Mouse (Mus musculus) intestine, embryonic 14.5 days (tissue): ENCODE data around the gene Itih5. TPM values are rescaled to one million over a fixed set of nuclear protein-coding genes. Genes with fewer than 3 reads are reported as not detected.

ENCODE experiments used
- ATAC-seq: fragments of 200-750 bp; cut with Nextera tagmentation; replicated peaks from 2 replicates; pipeline ENCODE4 v1.8.0; 2017; ENCODE audit warnings: low read depth, moderate number of reproducible peaks, moderate TSS enrichment, moderate library complexity; ENCODE audit not compliant: low FRiP score, low TSS enrichment
- DNase-seq: peaks from one replicate; pipeline ENCODE4 v3.0.0-alpha.2; 2018; ENCODE audit warnings: low spot score
- H3K27ac ChIP-seq: fragments of 300-500 bp; sonication (generic); 2 replicates; pipeline ENCODE4 v1.5.1; 2014; ENCODE audit warnings: low read depth, mild to moderate bottlenecking, control low read depth
- H3K27me3 ChIP-seq: fragments of 300-500 bp; sonication (generic); replicated peaks from 2 replicates; pipeline ENCODE4 v1.6.1; 2014; ENCODE audit warnings: low read length, control low read depth; ENCODE audit not compliant: control insufficient read depth, insufficient read depth
- H3K36me3 ChIP-seq: fragments of 300-500 bp; sonication (generic); 2 replicates; pipeline ENCODE4 v1.6.1; 2014; ENCODE audit warnings: low read length, control low read depth; ENCODE audit not compliant: control insufficient read depth, insufficient read depth
- H3K4me1 ChIP-seq: fragments of 300-500 bp; sonication (generic); replicated peaks from 2 replicates; pipeline ENCODE4 v1.6.1; 2014; ENCODE audit warnings: low read length, control low read depth, mixed read lengths; ENCODE audit not compliant: control insufficient read depth, insufficient read depth
- H3K4me2 ChIP-seq: fragments of 300-500 bp; sonication (generic); 2 replicates; pipeline ENCODE4 v1.6.1; 2014; ENCODE audit warnings: low read length
- H3K4me3 ChIP-seq: fragments of 300-500 bp; sonication (generic); 2 replicates; pipeline ENCODE4 v1.5.1; 2014; ENCODE audit warnings: low read depth, low read length, control low read depth, mixed read lengths
- H3K9ac ChIP-seq: fragments of 300-500 bp; sonication (generic); 2 replicates; pipeline ENCODE4 v1.6.1; 2014; ENCODE audit warnings: mild to moderate bottlenecking, low read length
- H3K9me3 ChIP-seq: fragments of 300-500 bp; sonication (generic); 2 replicates; pipeline ENCODE4 v1.6.1; 2016; ENCODE audit warnings: low read length, control low read depth; ENCODE audit not compliant: control insufficient read depth
- WGBS: fragments of 180-500 bp; shearing (Covaris S2); extraction: QIAGEN DNeasy Blood & Tissue Kit; methylation state at CpG from one replicate; pipeline ENCODE4 v1.1.7; 2014; 5-methylcytosine and 5-hydroxymethylcytosine counted together
- polyA plus RNA-seq: library from polyadenylated mRNA; unstranded; fragments of >200 nt; fragmentation: Nextera tagmentation; extraction: Ambion mirVana; gene quantifications from 2 replicates; pipeline ENCODE4 v1.2.1, GENCODE M21; 2014

Itih5 gene
- polyA plus RNA-seq, 1 experiment from 2014 or later = 12.1 TPM

DNA sequence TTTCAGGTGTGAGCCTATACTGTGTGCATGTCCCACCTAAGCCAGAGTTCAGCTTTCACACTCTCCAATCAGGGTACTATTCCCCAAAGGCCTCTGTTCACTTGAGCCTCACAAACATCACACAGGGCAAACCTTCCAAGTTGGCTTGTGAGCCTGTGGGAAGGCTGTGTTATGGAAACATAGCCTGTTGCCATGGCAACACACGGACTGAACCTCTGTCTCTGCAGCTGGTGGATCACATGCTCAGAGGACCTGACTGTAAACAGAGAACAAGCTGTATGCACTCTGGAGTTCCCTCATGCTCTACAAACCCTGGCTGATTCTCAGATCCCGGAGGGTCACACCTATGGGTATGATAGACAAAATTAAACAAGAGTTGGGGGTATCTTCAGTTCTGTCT, 122.8 kb downstream of the Itih5 start:
- Histone ChIP-seq H3K4me3 (no peak overlapping the region), H3K4me1 (no peaks in the 10 kb centered on the region; the same call in 1 of the 2 replicates), H3K27me3 (no peaks in the 10 kb centered on the region), H3K9ac (no peak overlapping the region), H3K27ac (peak overlapping the region; percentile 51; the same call in 1 of the 2 replicates), H3K9me3 (no peaks in the 10 kb centered on the region), H3K36me3 (no peaks in the 10 kb centered on the region), H3K4me2 (no peak overlapping the region)
- ATAC-seq = peak; percentile 90
- 18% methylated on average over 2 of the region's 2 CpGs for WGBS
- peak; percentile 67 for DNase-seq

DNA sequence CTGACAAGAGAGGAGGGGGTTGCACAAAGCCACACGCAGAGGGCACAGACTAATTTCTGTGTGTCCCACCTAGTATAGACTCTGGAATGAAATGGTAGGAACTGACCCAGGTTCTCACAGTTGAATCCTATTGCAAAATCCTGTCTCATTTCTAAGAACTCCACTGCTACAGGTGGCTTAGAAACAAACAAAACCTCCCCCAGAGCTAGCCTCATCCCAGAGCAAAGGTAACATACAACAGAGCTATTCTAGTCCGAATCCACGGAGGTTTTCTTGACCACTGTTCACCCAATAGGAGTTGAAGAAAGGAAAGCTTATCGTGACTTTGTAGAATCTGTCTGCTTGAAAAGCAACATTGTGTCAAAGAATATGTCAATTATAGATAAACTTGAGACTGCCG, 130.3 kb downstream of the Itih5 start:
- Histone ChIP-seq H3K4me1 (no peaks in the 10 kb centered on the region), H3K27me3 (peaks cover 16% of the 10 kb centered on the region; the same call in 1 of the 2 replicates), H3K4me3 (no peak overlapping the region), H3K27ac (no peak overlapping the region), H3K9ac (no peak overlapping the region), H3K36me3 (no peaks in the 10 kb centered on the region), H3K9me3 (no peaks in the 10 kb centered on the region), H3K4me2 (no peak overlapping the region)
- DNase-seq (no peak), ATAC-seq (no peak)
- 43% methylated on average over 5 of the region's 5 CpGs for WGBS

DNA sequence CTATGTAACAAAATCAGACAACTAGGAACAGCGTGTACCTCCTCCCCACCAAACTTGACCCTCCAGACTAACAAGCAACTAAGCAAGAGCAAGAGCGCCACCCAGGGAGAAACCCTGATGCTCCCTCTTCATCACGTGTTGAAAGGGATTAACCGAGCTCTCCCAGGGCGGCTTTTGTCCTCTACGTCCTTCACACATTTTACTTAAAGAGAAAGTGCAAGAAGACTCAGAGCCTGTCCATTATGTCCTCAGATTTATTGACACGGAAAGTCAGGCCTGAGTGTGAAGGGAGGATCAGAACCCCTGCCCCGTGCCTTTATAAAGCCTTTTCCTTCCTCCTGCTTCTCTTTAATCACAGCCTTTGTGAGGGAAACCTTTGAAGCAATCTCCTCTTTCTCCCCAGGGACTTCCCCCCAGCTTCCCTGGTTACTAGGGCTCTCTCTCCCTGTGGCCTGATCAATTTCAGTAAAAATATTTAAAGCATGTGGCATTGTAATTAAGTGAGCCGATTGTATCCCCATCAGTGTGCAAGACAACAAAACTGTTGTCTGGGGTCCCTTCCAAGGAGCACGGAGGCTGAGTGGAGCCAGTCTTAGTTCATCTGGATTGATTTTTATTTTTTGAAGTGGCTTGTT, 131.4 kb downstream of the Itih5 start:
- WGBS = 15% methylated on average over 10 of the region's 10 CpGs
- DNase-seq (no peak), ATAC-seq (no peak)
- Histone ChIP-seq H3K4me3 (no peak overlapping the region), H3K36me3 (no peaks in the 10 kb centered on the region), H3K9me3 (no peaks in the 10 kb centered on the region), H3K27me3 (peaks cover 16% of the 10 kb centered on the region; the same call in 1 of the 2 replicates), H3K27ac (no peak overlapping the region), H3K4me1 (no peaks in the 10 kb centered on the region), H3K4me2 (no peak overlapping the region), H3K9ac (no peak overlapping the region)

DNA sequence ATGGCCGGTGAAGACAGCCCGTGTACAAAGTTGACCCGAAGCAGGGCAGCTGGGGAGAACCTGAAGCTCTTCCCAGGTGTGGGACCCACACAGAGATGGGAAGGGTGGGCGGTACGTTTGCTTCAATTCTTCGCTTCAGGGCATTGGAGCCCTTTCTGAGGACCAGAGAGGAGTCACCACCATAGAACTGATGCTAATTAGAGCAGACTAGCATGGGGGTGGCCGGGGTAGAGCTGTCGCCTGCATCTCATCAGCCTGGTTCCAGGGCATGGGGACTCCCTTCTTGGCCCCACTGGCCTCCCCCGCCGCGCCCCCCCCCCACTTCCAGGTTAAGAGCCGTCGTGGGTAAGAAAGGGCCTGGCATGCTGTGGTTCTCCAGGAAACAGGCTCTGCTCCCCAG, 132.6 kb downstream of the Itih5 start:
- Histone ChIP-seq H3K27ac (no peak overlapping the region), H3K4me3 (no peak overlapping the region), H3K9ac (no peak overlapping the region), H3K4me2 (no peak overlapping the region), H3K36me3 (no peaks in the 10 kb centered on the region), H3K9me3 (no peaks in the 10 kb centered on the region), H3K27me3 (peaks cover 16% of the 10 kb centered on the region; the same call in 1 of the 2 replicates), H3K4me1 (no peaks in the 10 kb centered on the region)
- no peak for ATAC-seq
- 39% methylated on average over 13 of the region's 13 CpGs for WGBS
- DNase-seq = no peak

DNA sequence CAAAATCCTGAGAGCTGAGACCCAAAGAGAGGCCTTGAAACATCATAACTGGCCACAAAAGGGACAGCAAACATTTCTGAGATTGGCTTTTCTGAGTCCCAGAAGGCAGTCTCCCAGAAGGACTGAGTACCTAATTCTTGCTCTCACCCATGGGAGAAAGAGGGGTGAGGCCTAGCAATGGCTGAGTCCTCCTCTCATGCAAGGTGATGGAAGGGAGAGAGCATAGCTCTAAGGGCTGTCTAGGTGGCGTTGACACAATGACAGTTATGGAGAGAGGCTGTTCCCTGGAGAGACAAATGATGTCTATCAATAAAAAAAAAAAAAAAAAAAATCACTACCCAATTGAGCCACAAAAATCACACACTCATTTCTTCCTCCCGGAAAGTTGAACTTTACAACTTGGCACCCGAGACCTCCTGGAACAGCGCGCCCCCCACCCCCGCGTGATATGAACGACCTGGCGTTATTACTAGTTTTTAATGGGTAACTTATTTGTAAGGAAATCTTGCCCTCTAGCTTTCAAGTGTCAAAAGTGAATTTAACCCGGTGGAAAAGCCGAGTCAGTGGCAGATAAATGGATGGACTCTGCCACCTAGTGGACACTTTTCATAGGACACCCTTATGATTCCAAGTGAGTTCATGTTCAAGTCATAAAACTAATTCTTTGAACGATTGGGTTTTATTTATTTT, 134.9 kb downstream of the Itih5 start:
- Histone ChIP-seq H3K4me3 (no peak overlapping the region), H3K4me1 (no peaks in the 10 kb centered on the region), H3K9ac (no peak overlapping the region), H3K27ac (no peak overlapping the region), H3K9me3 (no peaks in the 10 kb centered on the region), H3K36me3 (no peaks in the 10 kb centered on the region), H3K27me3 (peaks cover 13% of the 10 kb centered on the region; the same call in 1 of the 2 replicates), H3K4me2 (peak overlapping the region; percentile 22; the same call in 1 of the 2 replicates)
- WGBS = 14% methylated on average over 12 of the region's 12 CpGs
- ATAC-seq (peak; percentile 60; the same call in 1 of the 2 replicates), DNase-seq (peak; percentile 80)

DNA sequence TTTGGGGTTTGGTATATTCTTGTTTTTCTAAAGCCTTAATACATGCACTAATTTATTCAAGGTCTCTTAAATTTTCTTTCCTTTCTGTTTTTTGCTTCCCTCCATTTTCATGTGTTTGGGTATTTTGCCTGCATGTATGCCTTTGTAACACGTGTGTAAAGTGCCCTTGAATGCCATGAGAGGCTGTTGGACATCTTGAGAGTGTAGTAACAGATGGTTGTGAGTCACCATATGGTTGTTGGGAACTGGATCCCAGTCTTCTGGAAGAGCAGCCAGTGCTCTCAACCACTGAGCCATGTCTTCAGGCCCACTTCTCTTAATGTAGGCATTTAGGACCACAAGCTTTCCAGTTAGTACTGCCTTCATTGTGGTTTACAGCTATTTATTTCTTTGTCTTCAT, 135.5 kb downstream of the Itih5 start:
- no peak for ATAC-seq
- Histone ChIP-seq H3K36me3 (no peaks in the 10 kb centered on the region), H3K27me3 (peaks cover 13% of the 10 kb centered on the region; the same call in 1 of the 2 replicates), H3K4me2 (no peak overlapping the region), H3K9me3 (no peaks in the 10 kb centered on the region), H3K4me3 (no peak overlapping the region), H3K4me1 (no peaks in the 10 kb centered on the region), H3K9ac (no peak overlapping the region), H3K27ac (no peak overlapping the region)
- no peak for DNase-seq
- WGBS = 0% methylated on average over 1 of the region's 1 CpGs

DNA sequence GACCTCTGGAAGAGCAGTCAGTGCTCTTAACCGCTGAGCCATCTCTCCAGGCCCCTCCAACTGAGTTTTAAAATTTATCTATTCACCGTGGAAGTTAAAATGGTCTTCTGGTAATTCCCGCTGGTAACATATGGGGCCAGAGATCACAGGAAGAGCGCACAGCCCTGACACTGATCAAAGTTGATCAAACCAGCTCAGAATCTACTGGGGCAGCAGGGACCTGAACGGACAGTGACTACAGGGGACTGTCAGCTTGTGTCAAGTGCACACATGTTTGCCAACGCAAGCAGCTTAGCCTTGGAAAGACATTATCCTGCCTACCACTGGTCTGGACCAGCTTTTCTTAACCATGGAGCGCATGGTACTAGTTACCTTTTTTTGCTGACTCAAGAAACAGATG, 136.7 kb downstream of the Itih5 start:
- peaks cover 8% of the 10 kb centered on the region; the same call in 1 of the 2 replicates for H3K27me3 ChIP-seq
- no peak overlapping the region for H3K4me3 ChIP-seq
- no peaks in the 10 kb centered on the region for H3K36me3 ChIP-seq
- no peaks in the 10 kb centered on the region for H3K9me3 ChIP-seq
- no peaks in the 10 kb centered on the region for H3K4me1 ChIP-seq
- no peak overlapping the region for H3K27ac ChIP-seq
- no peak overlapping the region for H3K4me2 ChIP-seq
- ATAC-seq = no peak
- no peak overlapping the region for H3K9ac ChIP-seq
- WGBS = 82% methylated on average over 7 of the region's 7 CpGs
- no peak for DNase-seq

DNA sequence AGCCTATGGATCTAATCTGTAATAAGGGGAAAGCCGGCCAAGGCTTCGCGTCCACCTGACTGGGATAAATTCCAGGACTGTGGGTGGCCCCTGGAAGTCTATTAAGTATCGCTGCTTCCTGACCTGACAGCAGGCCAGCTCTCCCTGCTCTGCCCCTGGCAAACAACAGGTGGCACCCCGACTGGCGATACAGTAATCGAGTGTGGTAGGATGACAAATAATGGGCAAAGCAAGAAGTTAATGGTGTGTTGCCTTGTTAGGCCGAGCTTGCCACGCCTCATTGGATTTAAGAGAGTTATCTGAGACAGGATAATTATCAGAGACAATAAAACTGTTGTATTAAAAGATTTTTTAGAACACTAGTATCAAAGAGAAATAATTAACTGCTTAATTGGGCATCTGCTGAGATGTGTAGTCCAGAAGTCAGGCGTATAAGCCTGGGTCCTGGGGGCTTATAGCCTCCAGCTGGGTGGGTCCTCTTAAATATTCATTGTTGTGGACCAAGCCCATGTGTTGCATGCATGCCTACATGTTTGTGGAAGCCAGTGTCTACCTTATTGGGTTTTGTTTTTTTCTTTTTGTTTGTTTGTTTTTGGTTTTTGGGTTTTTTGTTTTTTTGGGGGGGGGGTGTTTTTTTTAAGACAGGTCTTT, 140.3 kb downstream of the Itih5 start:
- Histone ChIP-seq H3K36me3 (no peaks in the 10 kb centered on the region), H3K4me3 (no peak overlapping the region), H3K27ac (no peak overlapping the region), H3K4me2 (no peak overlapping the region), H3K9ac (no peak overlapping the region), H3K4me1 (no peaks in the 10 kb centered on the region; the same call in 1 of the 2 replicates), H3K27me3 (no peaks in the 10 kb centered on the region), H3K9me3 (no peaks in the 10 kb centered on the region)
- no peak for ATAC-seq
- DNase-seq = no peak
- 49% methylated on average over 10 of the region's 10 CpGs for WGBS
